Mouse (Mus musculus): ENCODE results near the gene Med12l. TPM values are rescaled to one million over a fixed set of nuclear protein-coding genes. Genes with fewer than 3 reads are reported as not detected.

Med12l gene
- polyA plus RNA-seq, 1 experiment from 2014 or later = 2.1 TPM

DNA sequence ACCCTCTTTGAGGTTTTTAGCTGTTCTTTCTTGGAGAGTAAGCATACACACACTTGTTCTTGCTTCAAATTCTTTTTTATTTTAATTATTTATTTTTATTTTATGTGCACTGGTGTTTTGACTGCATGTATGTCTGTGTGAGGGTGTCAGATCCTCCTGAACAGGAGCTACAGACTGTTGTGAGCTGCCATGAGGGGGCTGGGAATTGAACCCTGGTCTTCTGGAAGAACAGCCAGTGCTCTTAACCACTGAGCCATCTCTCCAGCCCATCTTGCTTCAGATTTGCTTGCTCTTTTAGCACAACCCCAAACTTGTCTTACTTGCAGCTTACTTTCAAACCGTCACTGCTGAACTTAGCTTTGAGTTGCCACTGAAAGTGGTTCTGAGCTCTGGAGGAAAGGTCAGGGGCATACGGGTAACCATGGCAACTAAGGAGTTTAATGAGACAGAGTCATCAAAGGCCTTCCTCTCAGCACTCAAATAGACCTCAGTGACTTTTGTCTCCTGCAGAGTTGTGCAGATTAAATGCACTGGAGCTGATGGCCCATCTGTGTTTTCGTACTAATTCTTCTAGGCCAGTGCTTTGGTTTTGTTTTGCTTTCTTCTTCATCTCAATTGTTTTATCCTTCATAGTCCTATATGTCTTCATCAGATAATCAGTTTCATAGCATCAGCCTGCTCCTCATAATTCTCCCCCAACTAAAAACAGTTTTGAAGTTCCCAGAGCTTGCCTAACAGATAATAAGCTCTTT is 272.1 kb downstream of the Med12l start:
- WGBS = 35% methylated on average over 3 of the region's 3 CpGs
- no peak for ATAC-seq (ENCODE audit: insufficient number of reproducible peaks, insufficient read depth, low FRiP score, low read depth)
- H3K9me3 ChIP-seq (ENCODE audit: control insufficient read depth, low read depth, low read length) = no peaks in the 10 kb centered on the region
- H3K4me1 ChIP-seq (ENCODE audit: control insufficient read depth, insufficient read depth, low read length) = no peaks in the 10 kb centered on the region
- H3K36me3 ChIP-seq (ENCODE audit: control insufficient read depth, insufficient read depth, low read length) = no peaks in the 10 kb centered on the region
- H3K4me2 ChIP-seq (replicated peaks; ENCODE audit: low read depth, low read length) = no peak overlapping the region
- no peaks in the 10 kb centered on the region for H3K27me3 ChIP-seq (ENCODE audit: control insufficient read depth, insufficient read depth, low read length)
- no peak overlapping the region for H3K4me3 ChIP-seq (ENCODE audit: low read depth, low read length)
- H3K27ac ChIP-seq (ENCODE audit: low read length) = no peak overlapping the region
- no peak overlapping the region for H3K9ac ChIP-seq (replicated peaks; ENCODE audit: low read depth, low read length)

DNA sequence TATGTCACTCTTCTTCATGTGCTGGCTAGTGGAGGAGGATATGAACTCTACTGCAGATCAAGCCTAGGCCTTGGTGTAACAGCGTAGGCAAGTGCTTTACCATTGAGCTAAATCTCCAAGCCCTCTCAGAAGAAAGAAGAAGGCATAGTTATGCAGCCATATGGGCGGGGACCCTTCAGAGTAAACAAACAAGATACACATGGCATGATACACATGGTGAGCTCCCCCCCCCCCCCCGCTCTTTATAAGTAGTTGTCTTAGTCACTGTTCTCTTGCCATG is 272.6 kb downstream of the Med12l start:
- no peak overlapping the region for H3K27ac ChIP-seq (ENCODE audit: low read length)
- no peaks in the 10 kb centered on the region for H3K4me1 ChIP-seq (ENCODE audit: control insufficient read depth, insufficient read depth, low read length)
- H3K36me3 ChIP-seq (ENCODE audit: control insufficient read depth, insufficient read depth, low read length) = no peaks in the 10 kb centered on the region
- H3K27me3 ChIP-seq (ENCODE audit: control insufficient read depth, insufficient read depth, low read length) = no peaks in the 10 kb centered on the region
- ATAC-seq (ENCODE audit: insufficient number of reproducible peaks, insufficient read depth, low FRiP score, low read depth) = no peak
- 91% methylated on average over 3 of the region's 3 CpGs for WGBS
- no peak overlapping the region for H3K4me3 ChIP-seq (ENCODE audit: low read depth, low read length)
- no peak overlapping the region for H3K4me2 ChIP-seq (replicated peaks; ENCODE audit: low read depth, low read length)
- no peaks in the 10 kb centered on the region for H3K9me3 ChIP-seq (ENCODE audit: control insufficient read depth, low read depth, low read length)
- H3K9ac ChIP-seq (replicated peaks; ENCODE audit: low read depth, low read length) = no peak overlapping the region

DNA sequence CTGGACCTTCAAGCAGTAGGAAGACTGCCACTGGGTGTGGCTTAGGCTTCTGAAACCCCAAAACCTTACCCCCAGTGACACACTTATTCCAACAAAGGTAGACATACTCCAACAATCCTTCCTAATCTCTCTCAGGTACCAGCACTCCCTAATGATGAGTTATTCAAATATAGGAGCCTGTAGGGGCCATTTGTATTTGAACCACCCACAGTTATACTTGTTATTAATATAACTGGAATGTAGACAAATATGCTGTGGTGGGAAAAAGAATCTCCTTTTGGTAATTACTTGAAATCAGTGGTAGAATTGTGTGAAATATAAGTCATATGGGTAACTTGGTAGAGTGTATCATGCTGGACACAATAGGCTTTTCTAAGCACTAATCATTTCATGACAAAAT is 273.0 kb downstream of the Med12l start:
- H3K36me3 ChIP-seq (ENCODE audit: control insufficient read depth, insufficient read depth, low read length) = no peaks in the 10 kb centered on the region
- H3K9me3 ChIP-seq (ENCODE audit: control insufficient read depth, low read depth, low read length) = no peaks in the 10 kb centered on the region
- no peak overlapping the region for H3K9ac ChIP-seq (replicated peaks; ENCODE audit: low read depth, low read length)
- no peak overlapping the region for H3K4me2 ChIP-seq (replicated peaks; ENCODE audit: low read depth, low read length)
- H3K27me3 ChIP-seq (ENCODE audit: control insufficient read depth, insufficient read depth, low read length) = no peaks in the 10 kb centered on the region
- H3K27ac ChIP-seq (ENCODE audit: low read length) = no peak overlapping the region
- H3K4me1 ChIP-seq (ENCODE audit: control insufficient read depth, insufficient read depth, low read length) = no peaks in the 10 kb centered on the region
- no peak overlapping the region for H3K4me3 ChIP-seq (ENCODE audit: low read depth, low read length)
- ATAC-seq (ENCODE audit: insufficient number of reproducible peaks, insufficient read depth, low FRiP score, low read depth) = no peak

DNA sequence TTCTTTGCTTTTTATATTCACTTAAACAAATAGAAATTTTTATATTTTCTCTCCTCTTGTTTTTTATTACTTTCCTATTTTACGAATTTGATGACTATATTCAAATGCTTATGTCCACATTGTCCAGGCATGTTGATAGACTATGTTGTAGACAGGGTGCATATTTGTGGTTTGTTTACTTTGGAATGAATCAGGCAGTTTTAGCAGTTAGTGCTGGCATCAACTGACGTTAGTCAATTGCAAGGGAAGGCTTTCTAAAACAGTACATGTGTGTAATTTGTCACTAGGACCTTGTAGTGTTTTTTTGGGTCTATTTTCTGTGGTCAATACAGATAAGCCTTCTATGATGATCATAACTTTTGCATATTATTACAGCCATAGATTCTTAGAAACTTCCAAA is 284.9 kb downstream of the Med12l start:
- no peak for ATAC-seq (ENCODE audit: insufficient number of reproducible peaks, insufficient read depth, low FRiP score, low read depth)
- Histone ChIP-seq H3K27me3 (ENCODE audit: control insufficient read depth, insufficient read depth, low read length) (no peaks in the 10 kb centered on the region), H3K27ac (ENCODE audit: low read length) (no peak overlapping the region), H3K4me2 (replicated peaks; ENCODE audit: low read depth, low read length) (no peak overlapping the region), H3K9me3 (ENCODE audit: control insufficient read depth, low read depth, low read length) (no peaks in the 10 kb centered on the region), H3K4me1 (ENCODE audit: control insufficient read depth, insufficient read depth, low read length) (no peaks in the 10 kb centered on the region), H3K9ac (replicated peaks; ENCODE audit: low read depth, low read length) (no peak overlapping the region), H3K4me3 (ENCODE audit: low read depth, low read length) (no peak overlapping the region), H3K36me3 (ENCODE audit: control insufficient read depth, insufficient read depth, low read length) (no peaks in the 10 kb centered on the region)
- 50% methylated on average over 2 of the region's 2 CpGs for WGBS

DNA sequence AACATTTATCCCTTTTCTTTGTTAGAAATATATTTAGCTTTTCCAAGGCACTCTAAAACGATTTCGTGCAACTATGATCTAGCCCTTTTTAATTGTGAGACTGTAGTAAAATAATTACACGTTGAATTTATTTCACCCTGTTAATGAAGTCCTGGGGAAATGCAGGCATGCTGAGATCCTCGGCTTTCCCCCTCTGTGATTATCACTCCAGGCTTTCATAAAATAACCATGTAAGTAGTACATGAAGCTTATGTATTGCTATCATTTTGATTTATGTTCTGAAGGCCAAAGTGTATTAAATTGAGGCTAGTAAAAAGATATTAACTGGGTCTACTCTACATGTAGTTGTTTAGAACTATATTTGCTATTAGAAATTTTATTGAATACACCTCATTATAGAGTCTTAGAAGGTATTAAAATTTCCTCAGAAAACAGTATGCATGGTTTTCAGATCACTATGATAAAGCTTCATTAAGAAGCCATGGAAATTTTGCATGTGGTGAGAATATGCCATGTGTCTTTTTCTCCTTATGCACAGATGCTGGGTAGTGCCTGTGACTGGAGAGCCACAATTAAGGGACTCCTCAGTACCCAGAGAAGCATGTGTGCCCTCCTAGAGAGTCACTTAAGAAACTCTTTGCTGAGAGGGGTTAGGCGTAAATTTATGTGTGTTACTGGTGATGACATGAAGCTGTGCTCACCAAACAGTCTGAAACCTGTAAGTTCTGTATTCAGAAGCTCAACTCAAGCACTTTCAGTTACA is 288.0 kb downstream of the Med12l start:
- no peak overlapping the region for H3K9ac ChIP-seq (replicated peaks; ENCODE audit: low read depth, low read length)
- no peak for ATAC-seq (ENCODE audit: insufficient number of reproducible peaks, insufficient read depth, low FRiP score, low read depth)
- H3K4me1 ChIP-seq (ENCODE audit: control insufficient read depth, insufficient read depth, low read length) = no peaks in the 10 kb centered on the region
- H3K36me3 ChIP-seq (ENCODE audit: control insufficient read depth, insufficient read depth, low read length) = no peaks in the 10 kb centered on the region
- no peaks in the 10 kb centered on the region for H3K27me3 ChIP-seq (ENCODE audit: control insufficient read depth, insufficient read depth, low read length)
- no peak overlapping the region for H3K27ac ChIP-seq (ENCODE audit: low read length)
- no peak overlapping the region for H3K4me2 ChIP-seq (replicated peaks; ENCODE audit: low read depth, low read length)
- 85% methylated on average over 5 of the region's 5 CpGs for WGBS
- H3K9me3 ChIP-seq (ENCODE audit: control insufficient read depth, low read depth, low read length) = no peaks in the 10 kb centered on the region
- no peak overlapping the region for H3K4me3 ChIP-seq (ENCODE audit: low read depth, low read length)

DNA sequence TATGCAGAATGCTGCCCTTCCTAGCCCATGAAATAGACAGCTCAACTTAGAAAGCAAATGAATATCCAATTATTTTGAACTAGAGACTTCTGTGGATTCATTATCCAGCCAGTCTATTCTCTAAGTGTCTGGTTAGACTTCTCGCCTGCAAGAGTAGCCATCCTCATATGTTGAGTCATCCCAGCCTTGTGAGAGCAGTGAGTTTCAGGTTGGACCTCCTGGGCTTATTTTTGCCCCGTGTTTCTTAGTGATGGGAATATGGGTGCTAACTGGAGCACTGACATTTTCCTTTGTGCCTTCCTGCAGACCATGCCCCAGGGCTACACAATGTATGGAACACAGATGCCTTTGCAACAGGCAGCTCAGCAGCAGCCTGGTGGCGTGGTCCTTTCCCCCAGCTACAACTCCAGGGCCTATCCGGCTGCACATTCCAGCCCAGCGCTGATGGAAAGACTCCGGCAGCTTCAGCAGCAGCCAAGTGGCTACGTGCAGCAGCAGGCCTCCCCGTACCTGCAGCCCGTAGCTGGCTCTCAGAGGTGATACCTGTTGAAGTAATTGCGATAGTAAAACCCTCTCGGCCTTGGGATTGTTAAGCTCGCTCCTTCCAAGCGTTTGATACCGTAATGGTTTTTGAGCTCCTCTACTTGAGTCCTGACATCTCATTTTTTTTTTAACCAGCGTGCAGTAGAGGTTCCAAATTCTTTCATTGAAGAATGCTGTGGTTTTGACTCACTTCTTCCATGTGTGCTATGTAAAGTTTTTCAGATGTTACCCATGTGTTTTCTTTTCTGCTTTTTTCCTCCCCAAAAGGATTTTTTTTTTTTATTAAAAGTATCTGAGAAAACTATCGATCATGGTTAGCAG is 290.3 kb downstream of the Med12l start:
- Histone ChIP-seq H3K4me2 (replicated peaks; ENCODE audit: low read depth, low read length) (no peak overlapping the region), H3K27me3 (ENCODE audit: control insufficient read depth, insufficient read depth, low read length) (no peaks in the 10 kb centered on the region), H3K9ac (replicated peaks; ENCODE audit: low read depth, low read length) (no peak overlapping the region), H3K4me3 (ENCODE audit: low read depth, low read length) (no peak overlapping the region), H3K27ac (ENCODE audit: low read length) (no peak overlapping the region), H3K4me1 (ENCODE audit: control insufficient read depth, insufficient read depth, low read length) (no peaks in the 10 kb centered on the region), H3K36me3 (ENCODE audit: control insufficient read depth, insufficient read depth, low read length) (no peaks in the 10 kb centered on the region), H3K9me3 (ENCODE audit: control insufficient read depth, low read depth, low read length) (no peaks in the 10 kb centered on the region)
- WGBS = 88% methylated on average over 16 of the region's 16 CpGs
- no peak for ATAC-seq (ENCODE audit: insufficient number of reproducible peaks, insufficient read depth, low FRiP score, low read depth)

DNA sequence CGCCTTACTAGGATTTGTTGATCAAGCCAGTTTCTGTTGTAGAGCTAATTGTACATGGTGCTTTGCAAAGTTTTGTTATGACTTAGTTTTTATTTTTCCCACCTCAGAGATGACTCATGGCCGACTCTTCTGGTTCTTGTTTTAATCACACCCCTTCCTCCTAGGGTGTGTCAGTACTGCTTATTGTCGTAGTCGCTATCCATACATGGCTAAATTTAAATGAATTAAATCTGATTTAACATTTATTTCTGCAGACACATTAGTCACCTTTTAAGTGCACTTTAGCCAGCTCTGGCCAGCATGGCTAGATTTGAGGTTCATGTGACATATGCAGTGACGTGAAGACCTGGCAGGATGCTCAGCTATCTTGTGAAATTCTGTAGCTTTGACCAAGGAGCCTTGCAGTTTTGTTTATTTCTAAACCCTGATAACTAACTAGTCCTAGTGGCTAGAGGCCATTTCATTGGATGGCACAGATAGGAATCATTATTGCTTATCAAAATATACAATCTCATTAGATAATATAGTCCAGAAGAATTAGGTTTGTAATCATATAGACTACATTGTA is 291.0 kb downstream of the Med12l start:
- no peaks in the 10 kb centered on the region for H3K4me1 ChIP-seq (ENCODE audit: control insufficient read depth, insufficient read depth, low read length)
- no peak overlapping the region for H3K9ac ChIP-seq (replicated peaks; ENCODE audit: low read depth, low read length)
- H3K9me3 ChIP-seq (ENCODE audit: control insufficient read depth, low read depth, low read length) = no peaks in the 10 kb centered on the region
- H3K27me3 ChIP-seq (ENCODE audit: control insufficient read depth, insufficient read depth, low read length) = no peaks in the 10 kb centered on the region
- ATAC-seq (ENCODE audit: insufficient number of reproducible peaks, insufficient read depth, low FRiP score, low read depth) = no peak
- no peak overlapping the region for H3K27ac ChIP-seq (ENCODE audit: low read length)
- H3K4me3 ChIP-seq (ENCODE audit: low read depth, low read length) = no peak overlapping the region
- no peaks in the 10 kb centered on the region for H3K36me3 ChIP-seq (ENCODE audit: control insufficient read depth, insufficient read depth, low read length)
- no peak overlapping the region for H3K4me2 ChIP-seq (replicated peaks; ENCODE audit: low read depth, low read length)
- 88% methylated on average over 5 of the region's 5 CpGs for WGBS

DNA sequence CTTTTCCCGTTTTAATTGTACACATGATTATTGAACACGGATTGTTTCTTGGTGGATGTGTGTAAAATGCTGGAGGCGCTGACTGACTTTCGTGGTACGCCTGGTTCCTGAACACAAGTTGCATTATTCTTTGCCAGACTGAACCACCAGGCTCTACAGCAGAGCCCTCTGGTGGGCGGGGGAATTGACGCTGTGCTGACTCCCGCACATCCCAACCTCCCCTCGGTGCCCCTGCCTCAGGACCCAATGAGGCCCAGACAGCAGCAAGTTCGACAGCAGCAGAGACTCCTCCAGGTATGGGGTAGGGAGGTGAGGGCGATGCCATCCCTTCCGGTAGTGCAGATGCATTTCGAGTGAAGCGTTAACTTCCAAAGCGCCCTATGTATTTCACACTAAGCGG is 292.0 kb downstream of the Med12l start:
- ATAC-seq (ENCODE audit: insufficient number of reproducible peaks, insufficient read depth, low FRiP score, low read depth) = no peak
- no peak overlapping the region for H3K9ac ChIP-seq (replicated peaks; ENCODE audit: low read depth, low read length)
- H3K27me3 ChIP-seq (ENCODE audit: control insufficient read depth, insufficient read depth, low read length) = no peaks in the 10 kb centered on the region
- H3K4me3 ChIP-seq (ENCODE audit: low read depth, low read length) = no peak overlapping the region
- H3K4me1 ChIP-seq (ENCODE audit: control insufficient read depth, insufficient read depth, low read length) = no peaks in the 10 kb centered on the region
- no peaks in the 10 kb centered on the region for H3K9me3 ChIP-seq (ENCODE audit: control insufficient read depth, low read depth, low read length)
- H3K36me3 ChIP-seq (ENCODE audit: control insufficient read depth, insufficient read depth, low read length) = no peaks in the 10 kb centered on the region
- H3K27ac ChIP-seq (ENCODE audit: low read length) = no peak overlapping the region
- H3K4me2 ChIP-seq (replicated peaks; ENCODE audit: low read depth, low read length) = no peak overlapping the region
- WGBS = 84% methylated on average over 16 of the region's 16 CpGs

Measured in stomach, embryonic 14.5 days (tissue).